Mouse (Mus musculus) liver, adult 2 months (tissue): ENCODE measurements around the gene Tnni3.

Source experiments
- CTCF ChIP-seq: fragments of 200-500 bp; IDR thresholded peaks from 2 replicates; pipeline ENCODE4 v1.5.1; 2011; ENCODE audit warnings: low read depth, low read length, control low read depth
- POLR2A ChIP-seq: fragments of 200-500 bp; IDR thresholded peaks from 2 replicates; pipeline ENCODE4 v1.6.1; 2011; ENCODE audit warnings: low read length, control low read depth; ENCODE audit not compliant: insufficient read depth; ENCODE audit errors: extremely low read depth

- TF ChIP-seq POLR2A (no peak), CTCF (no peak)
Measured at GRCm38 (mm10) chr7:4500892-4501471, 23.0 kb downstream of the Tnni3 start.
